Mouse (Mus musculus): ENCODE measurements around the gene 9130008F23Rik. TPM values are rescaled to one million over a fixed set of nuclear protein-coding genes. Genes with fewer than 3 reads are reported as not detected.

9130008F23Rik gene
- total and polyA plus RNA-seq, 2 experiments from 2014 or later = 1.3 to 2.2 TPM

- no peaks in the 10 kb centered on the region for H3K4me1 ChIP-seq (ENCODE audit: insufficient read depth, low read length)
- WGBS = 15% methylated on average over 6 of the region's 6 CpGs
- no peak overlapping the region for H3K27ac ChIP-seq (ENCODE audit: low read depth, low read length)
- no peaks in the 10 kb centered on the region for H3K9me3 ChIP-seq (ENCODE audit: low read length)
- no peak for DNase-seq (ENCODE audit: low spot score)
- TF ChIP-seq CTCF (IDR thresholded peaks at IDR 0.05) = no peak
- peak overlapping the region; percentile 54 for H3K9ac ChIP-seq (replicated peaks; ENCODE audit: low read length, poor library complexity, severe bottlenecking)
- peak overlapping the region; percentile 46 for H3K4me3 ChIP-seq (ENCODE audit: low read depth, low read length)
- H3K4me2 ChIP-seq (ENCODE audit: low read depth, low read length, poor library complexity, severe bottlenecking) = peak overlapping the region; percentile 86
- no peaks in the 10 kb centered on the region for H3K36me3 ChIP-seq (ENCODE audit: insufficient read depth, low read length)
- no peaks in the 10 kb centered on the region for H3K27me3 ChIP-seq (ENCODE audit: insufficient read depth, low read length)
- ATAC-seq (ENCODE audit: low FRiP score) = no peak
These were observed 833 bp downstream of the 9130008F23Rik start for GRCm38 (mm10) chr17:40879528-40879923.

GRCm38 (mm10) chr17:40877741-40878140 lies 2.6 kb downstream of the 9130008F23Rik start:
- 50% methylated on average over 3 of the region's 3 CpGs for WGBS

DNA sequence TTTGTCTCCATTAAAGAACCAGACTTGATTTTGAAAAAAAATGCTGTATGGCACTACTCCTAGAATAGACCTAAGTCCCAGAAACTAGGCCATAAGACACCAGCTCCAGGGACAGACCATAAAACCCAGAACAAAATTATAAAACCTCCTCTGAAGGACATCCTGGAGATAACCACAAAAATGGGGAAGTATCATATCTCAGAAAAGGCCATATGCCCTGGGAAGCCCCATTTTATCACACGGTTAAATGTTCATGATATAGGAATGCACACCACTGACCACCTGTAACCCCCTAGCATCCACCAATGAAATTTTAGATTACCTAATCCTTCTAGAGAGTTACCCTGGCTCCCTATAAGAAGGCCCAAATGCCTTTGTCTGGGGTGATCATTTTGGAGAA lies 4.8 kb downstream of the 9130008F23Rik start:
- TF ChIP-seq CTCF (IDR thresholded peaks at IDR 0.05) = no peak
- no peak for DNase-seq (ENCODE audit: low spot score)
- no peak overlapping the region for H3K4me2 ChIP-seq (ENCODE audit: low read depth, low read length, poor library complexity, severe bottlenecking)
- no peak for ATAC-seq (ENCODE audit: low FRiP score)
- H3K9me3 ChIP-seq (ENCODE audit: low read length) = no peaks in the 10 kb centered on the region
- H3K9ac ChIP-seq (replicated peaks; ENCODE audit: low read length, poor library complexity, severe bottlenecking) = no peak overlapping the region
- H3K27me3 ChIP-seq (ENCODE audit: insufficient read depth, low read length) = no peaks in the 10 kb centered on the region
- no peaks in the 10 kb centered on the region for H3K4me1 ChIP-seq (ENCODE audit: insufficient read depth, low read length)
- no peak overlapping the region for H3K27ac ChIP-seq (ENCODE audit: low read depth, low read length)
- H3K36me3 ChIP-seq (ENCODE audit: insufficient read depth, low read length) = no peaks in the 10 kb centered on the region
- H3K4me3 ChIP-seq (ENCODE audit: low read depth, low read length) = no peak overlapping the region
- 97% methylated on average over 1 of the region's 1 CpGs for WGBS

More at GRCm38 (mm10) chr17:40877741-40878140, 2.6 kb downstream of the 9130008F23Rik start:
- Histone ChIP-seq H3K4me2 (ENCODE audit: low read depth, low read length, poor library complexity, severe bottlenecking) (no peak overlapping the region), H3K27ac (ENCODE audit: low read depth, low read length) (no peak overlapping the region), H3K9ac (replicated peaks; ENCODE audit: low read length, poor library complexity, severe bottlenecking) (no peak overlapping the region), H3K9me3 (ENCODE audit: low read length) (no peaks in the 10 kb centered on the region), H3K36me3 (ENCODE audit: insufficient read depth, low read length) (no peaks in the 10 kb centered on the region), H3K27me3 (ENCODE audit: insufficient read depth, low read length) (no peaks in the 10 kb centered on the region), H3K4me3 (ENCODE audit: low read depth, low read length) (no peak overlapping the region), H3K4me1 (ENCODE audit: insufficient read depth, low read length) (no peaks in the 10 kb centered on the region)
- DNase-seq (ENCODE audit: low spot score) (no peak), ATAC-seq (ENCODE audit: low FRiP score) (no peak)
- TF ChIP-seq CTCF (IDR thresholded peaks at IDR 0.05) = no peak

DNA sequence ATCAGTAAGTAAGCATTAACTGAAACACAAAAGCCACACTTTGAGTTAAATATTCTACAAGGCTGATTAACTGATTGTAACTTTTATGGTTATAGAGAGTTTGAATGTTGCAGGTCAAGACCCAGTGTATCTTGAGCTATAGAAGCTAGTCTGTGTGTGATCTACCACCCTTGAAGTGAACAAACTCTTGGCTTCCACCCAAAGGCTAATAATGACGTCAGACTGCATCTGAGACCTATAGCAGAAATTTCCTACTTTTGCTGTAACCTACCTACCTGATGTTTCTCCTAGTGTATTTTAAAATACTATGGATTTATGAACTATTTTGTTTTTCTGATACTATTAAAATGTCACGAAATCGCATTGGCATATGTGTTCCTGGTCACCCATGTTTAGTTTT lies 5.7 kb downstream of the 9130008F23Rik start:
- no peak overlapping the region for H3K9ac ChIP-seq (replicated peaks; ENCODE audit: low read length, poor library complexity, severe bottlenecking)
- WGBS = 90% methylated on average over 3 of the region's 3 CpGs
- no peak for TF ChIP-seq CTCF (IDR thresholded peaks at IDR 0.05)
- no peaks in the 10 kb centered on the region for H3K9me3 ChIP-seq (ENCODE audit: low read length)
- no peak overlapping the region for H3K4me2 ChIP-seq (ENCODE audit: low read depth, low read length, poor library complexity, severe bottlenecking)
- H3K36me3 ChIP-seq (ENCODE audit: insufficient read depth, low read length) = no peaks in the 10 kb centered on the region
- DNase-seq (ENCODE audit: low spot score) = no peak
- no peak for ATAC-seq (ENCODE audit: low FRiP score)
- H3K27ac ChIP-seq (ENCODE audit: low read depth, low read length) = no peak overlapping the region
- H3K4me1 ChIP-seq (ENCODE audit: insufficient read depth, low read length) = no peaks in the 10 kb centered on the region
- H3K27me3 ChIP-seq (ENCODE audit: insufficient read depth, low read length) = no peaks in the 10 kb centered on the region
- no peak overlapping the region for H3K4me3 ChIP-seq (ENCODE audit: low read depth, low read length)

GRCm38 (mm10) chr17:40873582-40874011 lies 6.8 kb downstream of the 9130008F23Rik start:
- H3K4me3 ChIP-seq (ENCODE audit: low read depth, low read length) = no peak overlapping the region
- WGBS = 76% methylated on average over 2 of the region's 2 CpGs
- DNase-seq (ENCODE audit: low spot score) = no peak
- no peaks in the 10 kb centered on the region for H3K36me3 ChIP-seq (ENCODE audit: insufficient read depth, low read length)
- H3K9me3 ChIP-seq (ENCODE audit: low read length) = no peaks in the 10 kb centered on the region
- ATAC-seq (ENCODE audit: low FRiP score) = no peak
- TF ChIP-seq CTCF (IDR thresholded peaks at IDR 0.05) = no peak
- H3K27ac ChIP-seq (ENCODE audit: low read depth, low read length) = no peak overlapping the region
- H3K4me2 ChIP-seq (ENCODE audit: low read depth, low read length, poor library complexity, severe bottlenecking) = no peak overlapping the region
- no peak overlapping the region for H3K9ac ChIP-seq (replicated peaks; ENCODE audit: low read length, poor library complexity, severe bottlenecking)
- no peaks in the 10 kb centered on the region for H3K4me1 ChIP-seq (ENCODE audit: insufficient read depth, low read length)
- H3K27me3 ChIP-seq (ENCODE audit: insufficient read depth, low read length) = no peaks in the 10 kb centered on the region

DNA sequence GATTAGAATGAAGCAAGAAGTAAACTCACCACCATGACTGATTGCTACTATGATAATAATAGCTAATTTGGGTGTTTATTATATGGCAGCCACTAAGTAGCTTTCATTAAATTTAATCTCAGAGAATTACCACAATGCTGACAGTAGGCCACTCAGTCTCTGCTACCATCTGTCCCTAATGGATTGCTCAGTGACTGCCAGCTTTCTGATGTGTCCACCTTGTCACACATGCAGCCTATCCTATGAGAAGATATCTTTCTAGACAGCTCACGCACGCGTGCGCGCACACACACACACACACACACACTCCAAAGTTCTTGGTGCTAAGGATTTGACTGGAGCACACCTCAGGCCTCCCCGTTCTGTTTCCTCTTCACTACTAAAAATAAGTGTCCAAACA lies 7.7 kb downstream of the 9130008F23Rik start:
- ATAC-seq (ENCODE audit: low FRiP score) = no peak
- WGBS = 94% methylated on average over 6 of the region's 6 CpGs
- Histone ChIP-seq H3K9ac (replicated peaks; ENCODE audit: low read length, poor library complexity, severe bottlenecking) (no peak overlapping the region), H3K36me3 (ENCODE audit: insufficient read depth, low read length) (no peaks in the 10 kb centered on the region), H3K4me2 (ENCODE audit: low read depth, low read length, poor library complexity, severe bottlenecking) (no peak overlapping the region), H3K4me1 (ENCODE audit: insufficient read depth, low read length) (no peaks in the 10 kb centered on the region), H3K4me3 (ENCODE audit: low read depth, low read length) (no peak overlapping the region), H3K27ac (ENCODE audit: low read depth, low read length) (no peak overlapping the region), H3K27me3 (ENCODE audit: insufficient read depth, low read length) (no peaks in the 10 kb centered on the region), H3K9me3 (ENCODE audit: low read length) (no peaks in the 10 kb centered on the region)
- peak; percentile 8 for DNase-seq (ENCODE audit: low spot score)
- TF ChIP-seq CTCF (IDR thresholded peaks at IDR 0.05) = no peak
